Mouse (Mus musculus): ENCODE measurements around the gene Slc35a2. TPM values are rescaled to one million over a fixed set of nuclear protein-coding genes. Genes with fewer than 3 reads are reported as not detected.
"Not testable (repeated sequence)": the region's sequence is repeated elsewhere in the genome, so short reads cannot be mapped to it uniquely, and the experiment has no call there.

Slc35a2 gene
- total RNA-seq, 2 experiments from 2014 or later, result 38.6 to 43.9 TPM

- DNase-seq, result peak in 1 of 2 experiments; percentile 18
These were observed 20.6 kb downstream of the Slc35a2 start for GRCm38 (mm10) chrX:7904441-7904840.

- no peak for DNase-seq
These were observed 23.9 kb downstream of the Slc35a2 start, which contains the start of gene Gm10491 for GRCm38 (mm10) chrX:7907735-7908134. Gm10491 (minus strand) TSS chrX:7907835.

DNA sequence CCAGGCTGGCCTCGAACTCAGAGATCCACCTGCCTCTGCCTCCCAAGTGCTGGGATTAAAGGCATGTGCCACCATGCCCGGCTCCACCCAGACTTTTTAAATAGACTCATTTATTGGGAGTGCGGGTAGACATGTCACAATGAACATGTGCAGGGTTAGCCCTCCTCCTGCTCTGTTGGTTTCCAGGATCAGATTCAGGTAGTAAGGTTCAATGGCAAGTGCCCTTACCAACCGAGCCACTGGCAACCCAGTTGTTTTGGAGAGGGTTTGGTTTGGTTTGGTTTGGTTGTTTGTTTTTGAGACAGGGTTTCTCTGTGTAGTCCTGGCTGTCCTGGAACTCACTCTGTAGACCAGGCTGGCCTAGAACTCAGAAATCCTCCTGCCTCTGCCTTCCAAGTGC is 25.4 kb downstream of the Slc35a2 start, which contains the start of gene Gm10490:
Gm10490 (plus strand) TSS at position 301 of the 400 bp plus-strand sequence.
- DNase-seq, result not testable (repeated sequence)

GRCm38 (mm10) chrX:7910473-7910872 is 26.6 kb downstream of the Slc35a2 start:
- peak in 1 of 2 experiments; percentile 29 for DNase-seq

- DNase-seq, result peak; percentile 44 to 46
These were observed 31.8 kb downstream of the Slc35a2 start for GRCm38 (mm10) chrX:7915669-7916068.

DNA sequence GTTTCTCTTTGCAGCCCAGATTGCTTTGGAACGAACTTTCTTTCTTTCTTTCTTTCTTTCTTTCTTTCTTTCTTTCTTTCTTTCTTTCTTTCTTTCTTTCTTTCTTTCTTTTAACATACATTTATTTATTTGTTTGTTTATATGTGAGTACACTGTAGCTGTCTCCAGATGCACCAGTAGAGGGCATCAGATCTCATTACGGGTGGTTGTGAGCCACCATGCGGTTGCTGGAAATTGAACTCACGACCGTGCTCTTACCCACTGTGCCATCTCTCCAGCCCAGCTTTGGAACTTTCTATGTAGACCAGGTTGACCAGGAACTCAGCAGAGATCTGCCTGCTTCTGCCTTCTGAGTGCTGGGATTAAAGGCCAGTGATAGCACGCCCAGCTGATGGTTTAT is 34.1 kb downstream of the Slc35a2 start:
- DNase-seq, result not testable (repeated sequence)

DNA sequence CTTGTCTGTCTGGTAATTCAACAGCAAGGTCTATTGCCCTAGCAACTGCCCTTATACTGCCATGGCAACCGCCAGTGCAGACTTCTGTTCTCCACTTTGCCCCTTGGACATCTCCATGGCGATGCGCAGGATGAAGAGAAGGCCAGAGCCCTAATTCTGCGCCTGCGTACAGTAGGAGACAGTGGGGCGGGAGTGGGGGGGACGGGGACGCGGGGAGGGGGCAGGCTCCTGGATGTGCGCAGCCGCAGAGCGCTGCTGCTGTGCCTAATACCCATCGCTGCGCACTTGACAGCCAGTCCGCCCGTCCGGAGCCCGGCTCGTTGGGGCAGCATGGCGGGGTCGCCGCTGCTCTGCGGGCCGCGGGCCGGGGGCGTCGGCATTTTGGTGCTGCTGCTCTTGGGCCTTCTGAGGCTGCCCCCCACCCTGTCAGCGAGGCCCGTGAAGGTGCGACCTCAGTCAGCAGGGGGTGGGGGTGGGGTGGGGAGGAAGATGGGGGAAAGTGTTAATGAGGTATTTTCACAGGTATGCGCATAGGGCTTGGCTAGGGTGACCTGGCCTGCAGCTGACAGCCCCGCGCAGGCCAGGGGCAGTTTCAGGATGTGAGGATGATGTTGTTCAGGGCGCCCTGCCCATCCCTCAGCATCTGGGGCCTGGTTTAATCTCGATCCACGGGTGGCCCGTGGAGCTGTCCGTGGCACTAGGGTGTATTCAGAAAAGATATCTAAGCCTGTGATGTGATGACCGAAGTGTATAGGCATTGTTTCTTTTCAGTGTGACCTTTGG is 36.0 kb downstream of the Slc35a2 start, which contains the start of gene Pcsk1n:
Pcsk1n (plus strand) TSS at position 222 of the 783 bp plus-strand sequence.
- DNase-seq, result peak in 1 of 2 experiments; percentile 17

DNA sequence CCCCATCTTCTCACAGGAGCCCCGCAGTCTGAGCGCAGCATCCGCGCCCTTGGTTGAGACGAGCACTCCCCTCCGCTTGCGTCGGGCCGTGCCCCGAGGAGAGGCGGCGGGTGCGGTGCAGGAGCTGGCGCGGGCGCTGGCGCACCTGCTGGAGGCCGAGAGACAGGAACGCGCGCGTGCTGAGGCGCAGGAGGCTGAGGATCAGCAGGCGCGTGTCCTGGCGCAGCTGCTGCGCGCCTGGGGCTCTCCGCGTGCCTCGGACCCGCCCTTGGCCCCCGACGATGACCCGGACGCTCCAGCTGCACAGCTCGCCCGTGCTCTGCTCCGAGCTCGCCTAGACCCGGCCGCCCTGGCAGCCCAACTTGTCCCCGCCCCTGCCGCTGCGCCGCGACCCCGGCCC is 38.2 kb downstream of the Slc35a2 start:
- DNase-seq, result peak in 1 of 2 experiments; percentile 19

GRCm38 (mm10) chrX:7926266-7926665 is 42.4 kb downstream of the Slc35a2 start:
- DNase-seq, result no peak

GRCm38 (mm10) chrX:7927116-7927515 is 43.3 kb downstream of the Slc35a2 start:
- no peak for DNase-seq

GRCm38 (mm10) chrX:7928270-7928790 is 44.5 kb downstream of the Slc35a2 start, which contains the start of gene Eras:
Eras (minus strand) TSS chrX:7928607.
- DNase-seq, result no peak

DNA sequence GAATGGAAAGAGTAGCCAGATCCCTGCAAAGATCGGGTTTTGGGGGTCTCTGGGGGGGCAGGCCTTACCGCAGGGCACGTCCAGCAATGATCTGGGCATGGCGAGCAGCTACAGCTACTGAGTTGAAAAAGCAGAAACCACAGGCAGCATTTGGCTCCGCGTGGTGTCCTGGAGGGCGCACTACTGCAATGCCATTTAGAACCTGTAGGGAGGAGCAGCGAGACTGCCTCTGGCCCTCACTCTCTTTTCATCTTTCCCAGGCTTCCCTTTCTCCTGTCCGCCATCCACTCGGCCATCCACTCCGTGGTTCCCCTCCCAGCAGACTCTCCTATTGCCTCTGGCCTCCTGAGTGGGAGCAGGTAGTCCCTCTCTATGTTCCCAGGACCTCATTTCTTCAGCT is 53.0 kb downstream of the Slc35a2 start:
- DNase-seq, result no peak

GRCm38 (mm10) chrX:7937667-7938066 is 53.8 kb downstream of the Slc35a2 start:
- no peak for DNase-seq

Other genes starting within 250 kb of the Slc35a2 start
- gene Syp, start 245.6 kb upstream of the Slc35a2 start, total RNA-seq (2021), result 10 to 100 TPM; 32.8 to 48.6 TPM
- gene Prickle3, start 226.8 kb upstream of the Slc35a2 start, total RNA-seq (2021), result 10 to 100 TPM in 1 of 2 experiments, 1 to 10 TPM in 1; 7.7 to 11.9 TPM
- gene Plp2, start 212.6 kb upstream of the Slc35a2 start, total RNA-seq (2021), result 10 to 100 TPM; 73.8 to 80.2 TPM
- under 1 TPM; 0.66 to 0.89 TPM for gene Magix, start 202.8 kb upstream of the Slc35a2 start, total RNA-seq (2021)
- 10 to 100 TPM; 49.7 to 66.9 TPM for gene Gpkow, start 186.9 kb upstream of the Slc35a2 start, total RNA-seq (2021)
- gene Wdr45, start 169.7 kb upstream of the Slc35a2 start, total RNA-seq (2021), result 10 to 100 TPM; 48.7 to 67.5 TPM
- under 1 TPM in 1 of 2 experiments, not detected in 1; 0.43 TPM for gene Gm45208, start 161.8 kb upstream of the Slc35a2 start, total RNA-seq (2021)
- 10 to 100 TPM; 11.5 to 16.3 TPM for gene Praf2, start 155.6 kb upstream of the Slc35a2 start, total RNA-seq (2021)
- 1 to 10 TPM; 2.2 to 4.0 TPM for gene Ccdc120, start 133.1 kb upstream of the Slc35a2 start, total RNA-seq (2021)
- gene Tfe3, start 121.5 kb upstream of the Slc35a2 start, total RNA-seq (2021), result 10 to 100 TPM; 44.5 to 48.7 TPM
- gene Gripap1, start 94.3 kb upstream of the Slc35a2 start, total RNA-seq (2021), result 10 to 100 TPM; 41.0 to 50.8 TPM
- gene Kcnd1, start 61.7 kb upstream of the Slc35a2 start, total RNA-seq (2021), result under 1 TPM; 0.49 to 0.89 TPM
- gene Otud5, start 42.7 kb upstream of the Slc35a2 start, total RNA-seq (2021), result 10 to 100 TPM; 59.0 to 63.3 TPM
- gene Pim2, start 5.8 kb upstream of the Slc35a2 start, total RNA-seq (2021), result 1 to 10 TPM; 8.5 to 9.0 TPM
- 100 to 1,000 TPM; 120 to 121 TPM for gene Pqbp1, start 15.2 kb downstream of the Slc35a2 start, total RNA-seq (2021)
- 100 to 1,000 TPM; 113 to 126 TPM for gene Timm17b, start 15.3 kb downstream of the Slc35a2 start, total RNA-seq (2021)
- not detected for gene Gm10491, start 23.8 kb downstream of the Slc35a2 start, total RNA-seq (2021)
- gene Gm10490, start 25.5 kb downstream of the Slc35a2 start, total RNA-seq (2021), result not detected
- 10 to 100 TPM; 28.0 to 39.7 TPM for gene Pcsk1n, start 35.8 kb downstream of the Slc35a2 start, total RNA-seq (2021)
- not detected for gene Eras, start 44.6 kb downstream of the Slc35a2 start, total RNA-seq (2021)
- gene Hdac6, start 63.9 kb downstream of the Slc35a2 start, total RNA-seq (2021), result 10 to 100 TPM; 16.5 to 17.3 TPM
- gene Gata1, start 94.0 kb downstream of the Slc35a2 start, total RNA-seq (2021), result under 1 TPM in 1 of 2 experiments, not detected in 1; 0.26 TPM
- gene Glod5, start 134.5 kb downstream of the Slc35a2 start, total RNA-seq (2021), result not detected
- 10 to 100 TPM; 11.0 to 15.1 TPM for gene Suv39h1, start 190.7 kb downstream of the Slc35a2 start, total RNA-seq (2021)
- gene Was, start 206.5 kb downstream of the Slc35a2 start, total RNA-seq (2021), result 1 to 10 TPM; 1.7 to 2.3 TPM
- 10 to 100 TPM; 63.2 to 64.0 TPM for gene Wdr13, start 248.9 kb downstream of the Slc35a2 start, total RNA-seq (2021)

Measured in adrenal gland, postnatal 36 days (tissue).